Mouse (Mus musculus): ENCODE results near the gene Ccdc85c. TPM values are rescaled to one million over a fixed set of nuclear protein-coding genes. Genes with fewer than 3 reads are reported as not detected.

The Ccdc85c gene
- total RNA-seq, 2 experiments from 2014 or later, result 30.1 to 33.4 TPM

GRCm38 (mm10) chr12:108273466-108274312 is 1.5 kb downstream of the Ccdc85c start:
- peak overlapping the region; percentile 76 for H3K27ac ChIP-seq
- peak overlapping the region; percentile 82 for H3K4me3 ChIP-seq
- TF ChIP-seq CTCF (IDR thresholded peaks at IDR 0.05), result no peak
- intact Hi-C loops (cut with DNase I), result no loop called here
- DNase-seq, result no peak

- no peak for TF ChIP-seq CTCF (IDR thresholded peaks at IDR 0.05)
- peak; percentile 24 for DNase-seq
- Histone ChIP-seq H3K27ac (peak overlapping the region; percentile 51), H3K4me3 (peak overlapping the region; percentile 25)
- intact Hi-C loops (cut with DNase I), result no loop called here
Observed at GRCm38 (mm10) chr12:108272143-108272635, 3.0 kb downstream of the Ccdc85c start.

GRCm38 (mm10) chr12:108271351-108272142 is 3.7 kb downstream of the Ccdc85c start:
- H3K4me3 ChIP-seq, result peak overlapping the region; percentile 25
- intact Hi-C loops (cut with DNase I), result no loop called here

GRCm38 (mm10) chr12:108270240-108270919 is 4.8 kb downstream of the Ccdc85c start:
- intact Hi-C loops (cut with DNase I), result no loop called here
- H3K4me3 ChIP-seq, result peak overlapping the region; percentile 29; the same call in 1 of the 2 replicates
- peak overlapping the region; percentile 49; the same call in 1 of the 2 replicates for H3K27ac ChIP-seq
- no peak for TF ChIP-seq CTCF (IDR thresholded peaks at IDR 0.05)
- peak; percentile 39 for DNase-seq

More at GRCm38 (mm10) chr12:108271351-108272142, 3.7 kb downstream of the Ccdc85c start:
- DNase-seq, result peak; percentile 26
- TF ChIP-seq CTCF (IDR thresholded peaks at IDR 0.05), result no peak
- peak overlapping the region; percentile 51 for H3K27ac ChIP-seq

- Histone ChIP-seq H3K27ac (peak overlapping the region; percentile 70), H3K4me3 (no peak overlapping the region)
- DNase-seq, result no peak
- intact Hi-C loops (cut with DNase I), result no loop called here
- TF ChIP-seq CTCF (IDR thresholded peaks at IDR 0.05), result no peak
Observed at GRCm38 (mm10) chr12:108269699-108270098, 5.5 kb downstream of the Ccdc85c start.

- Histone ChIP-seq H3K27ac (peak overlapping the region; percentile 70), H3K4me3 (no peak overlapping the region)
- intact Hi-C loops (cut with DNase I), result no loop called here
- no peak for DNase-seq
- no peak for TF ChIP-seq CTCF (IDR thresholded peaks at IDR 0.05)
Observed at GRCm38 (mm10) chr12:108268970-108269369, 6.3 kb downstream of the Ccdc85c start.

- Histone ChIP-seq H3K27ac (peak overlapping the region; percentile 70), H3K4me3 (peak overlapping the region; percentile 34)
- intact Hi-C loops (cut with DNase I), result no loop called here
- TF ChIP-seq CTCF (IDR thresholded peaks at IDR 0.05), result no peak
- peak; percentile 34 for DNase-seq
Observed at GRCm38 (mm10) chr12:108267653-108268052, 7.6 kb downstream of the Ccdc85c start.

GRCm38 (mm10) chr12:108265831-108266619 is 9.2 kb downstream of the Ccdc85c start:
- peak overlapping the region; percentile 70 for H3K27ac ChIP-seq
- H3K4me3 ChIP-seq, result peak overlapping the region; percentile 46
- intact Hi-C loops (cut with DNase I), result no loop called here
- no peak for TF ChIP-seq CTCF (IDR thresholded peaks at IDR 0.05)
- DNase-seq, result peak; percentile 64

- peak overlapping the region; percentile 70 for H3K27ac ChIP-seq
- no peak for TF ChIP-seq CTCF (IDR thresholded peaks at IDR 0.05)
- no peak for DNase-seq
- H3K4me3 ChIP-seq, result no peak overlapping the region
- intact Hi-C loops (cut with DNase I), result no loop called here
Observed at GRCm38 (mm10) chr12:108264918-108265317, 10.3 kb downstream of the Ccdc85c start.

- no peak for DNase-seq
- no peak overlapping the region for H3K27ac ChIP-seq
- H3K4me3 ChIP-seq, result no peak overlapping the region
- TF ChIP-seq CTCF (IDR thresholded peaks at IDR 0.05), result no peak
- intact Hi-C loops (cut with DNase I), result no loop called here
Observed at GRCm38 (mm10) chr12:108260950-108261349, 14.3 kb downstream of the Ccdc85c start.

GRCm38 (mm10) chr12:108259322-108260049 is 15.7 kb downstream of the Ccdc85c start:
- TF ChIP-seq CTCF (IDR thresholded peaks at IDR 0.05), result no peak
- DNase-seq, result no peak
- peak overlapping the region; percentile 35; the same call in 1 of the 2 replicates for H3K27ac ChIP-seq
- intact Hi-C loops (cut with DNase I), result no loop called here
- H3K4me3 ChIP-seq, result no peak overlapping the region
